Mouse (Mus musculus) induced T-regulatory cell, adult 2 months (primary cell): Measurements from ENCODE around the gene Taar7a.
A peak's percentile ranks its signal among the peaks of the same experiment; 100 is the strongest.

Source experiments
- DNase-seq: peaks from one replicate; pipeline ENCODE4 v3.0.0-alpha.2; 2012; ENCODE audit warnings: low read depth

Taar7a gene

DNA sequence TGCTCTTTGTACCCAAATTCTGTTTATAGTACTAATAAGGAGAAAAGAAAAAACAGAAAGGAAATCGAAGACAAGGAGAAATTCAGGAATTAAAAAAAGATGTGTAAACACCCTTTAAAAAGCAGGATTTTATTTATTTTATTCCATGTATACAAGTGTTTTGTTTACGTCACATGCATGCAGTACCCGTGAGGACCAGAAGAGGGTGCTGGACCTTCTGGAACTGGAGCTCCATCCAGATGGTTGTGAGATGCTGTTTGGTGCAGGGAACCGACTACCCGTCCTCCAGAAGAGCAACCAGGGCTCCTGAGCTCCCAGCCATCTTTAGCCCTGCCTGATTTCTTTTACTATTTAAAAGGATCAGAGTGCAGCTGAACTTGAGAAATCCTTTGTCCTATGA is 50.8 kb downstream of the Taar7a start:
- peak; percentile 35 for DNase-seq
